Mouse (Mus musculus) myocyte (in vitro differentiated cells): ENCODE results near the gene Cog6.

ENCODE experiments used
- REST ChIP-seq: IDR thresholded peaks from one replicate; pipeline ENCODE4 v1.6.1; 2011; ENCODE audit warnings: mild to moderate bottlenecking, control low read depth, moderate library complexity; ENCODE audit not compliant: insufficient read depth, insufficient read length
- TCF12 ChIP-seq: IDR thresholded peaks from one replicate; pipeline ENCODE4 v1.6.1; 2011; ENCODE audit warnings: mild to moderate bottlenecking, control low read depth; ENCODE audit not compliant: poor library complexity, insufficient read depth, severe bottlenecking

DNA sequence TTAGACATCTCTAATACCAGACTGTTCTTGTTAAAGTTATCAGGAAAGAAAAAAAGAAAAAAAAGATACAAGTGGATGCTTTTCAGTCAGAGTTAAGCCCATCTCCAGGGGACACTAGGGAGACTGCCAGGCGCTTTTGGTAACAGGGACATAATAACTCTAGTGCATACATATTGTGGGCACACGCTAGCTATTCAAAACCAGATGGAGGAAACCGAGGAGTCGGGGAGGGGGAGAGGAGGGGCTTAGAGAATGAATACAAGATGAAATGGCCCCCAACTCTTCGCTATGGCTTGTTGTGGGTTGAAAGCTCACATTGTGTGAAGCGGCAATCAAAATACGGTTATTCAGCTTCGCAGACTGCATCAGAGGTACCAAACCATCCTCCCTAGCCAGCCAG lies 53.6 kb downstream of the Cog6 start:
- no peak for TF ChIP-seq REST
- no peak for TF ChIP-seq TCF12
